Mouse (Mus musculus): ENCODE data around the gene Prlr.

DNA sequence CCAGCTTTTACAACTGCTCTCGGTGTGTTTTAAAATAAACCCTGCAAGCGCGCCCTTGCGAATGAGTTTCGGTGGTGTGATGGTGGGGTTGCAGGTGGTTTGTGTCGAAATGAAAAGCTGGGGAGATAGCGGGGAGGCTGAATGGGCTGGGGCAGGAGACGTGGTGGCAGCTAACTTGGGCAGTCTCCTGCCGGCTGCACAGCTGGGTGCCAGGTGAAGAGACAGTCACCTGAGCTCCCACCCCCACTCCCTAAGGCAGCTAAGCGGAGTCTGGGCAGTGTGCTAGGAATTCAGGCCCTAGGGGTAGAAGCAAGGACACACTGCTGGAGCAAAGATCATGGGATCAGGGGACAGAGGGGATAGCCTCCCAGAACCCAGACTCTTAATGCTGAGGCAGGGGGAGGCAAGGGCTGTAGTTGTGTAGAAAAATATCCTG is 1.1 kb downstream of the Prlr start:
- TF ChIP-seq KAT2A (conservative IDR thresholded peaks at IDR 0.05; ENCODE audit: low read depth, low read length) (no peak), MAX (IDR thresholded peaks at IDR 0.05; ENCODE audit: low read length) (no peak), CTCF (IDR thresholded peaks at IDR 0.05 in 2 of 3, conservative IDR thresholded peaks at IDR 0.05 in 1 of 3; ENCODE audit: control insufficient read depth in 1 of 3, insufficient read depth in 1 of 3, low read depth in 2 of 3, low read length in 3 of 3, poor library complexity in 1 of 3, severe bottlenecking in 1 of 3) (no peak), BHLHE40 (IDR thresholded peaks at IDR 0.05; ENCODE audit: borderline replicate concordance, low read depth, low read length) (no peak), MEF2A (IDR thresholded peaks at IDR 0.05; ENCODE audit: extremely low read depth, insufficient replicate concordance, low read depth, low read length, poor library complexity, severe bottlenecking) (no peak), HCFC1 (IDR thresholded peaks at IDR 0.05; ENCODE audit: low read depth, low read length) (no peak), E2F4 (IDR thresholded peaks at IDR 0.05; ENCODE audit: borderline replicate concordance, low read depth, low read length) (no peak), RCOR1 (IDR thresholded peaks at IDR 0.05; ENCODE audit: low read depth, low read length) (no peak), USF2 (IDR thresholded peaks at IDR 0.05; ENCODE audit: borderline replicate concordance in 1 of 2, insufficient read depth in 1 of 2, low read depth in 1 of 2, low read length in 2 of 2) (no peak), POLR2A (IDR thresholded peaks at IDR 0.05; ENCODE audit: control insufficient read depth in 1 of 2, insufficient read depth in 1 of 2, low read depth in 1 of 2, low read length in 2 of 2, poor library complexity in 1 of 2) (no peak), GATA1 (IDR thresholded peaks at IDR 0.05; ENCODE audit: low read depth, low read length) (no peak), ZMIZ1 (IDR thresholded peaks at IDR 0.05; ENCODE audit: low read depth, low read length) (no peak), MAFK (IDR thresholded peaks at IDR 0.05; ENCODE audit: borderline replicate concordance, low read depth, low read length) (no peak), POLR2AphosphoS5 (IDR thresholded peaks at IDR 0.05; ENCODE audit: borderline replicate concordance, low read depth, low read length) (no peak)

All from MEL (cell line).